Mouse (Mus musculus) spleen, postnatal 0 days (tissue): Measurements from ENCODE around the gene Bves. TPM values are rescaled to one million over a fixed set of nuclear protein-coding genes. Genes with fewer than 3 reads are reported as not detected.

ENCODE experiments used
- polyA plus RNA-seq: library from polyadenylated mRNA; unstranded; fragments of >200 nt; fragmentation: Nextera tagmentation; extraction: Ambion mirVana; gene quantifications from 2 replicates; pipeline ENCODE4 v1.2.1, GENCODE M21; 2015

The Bves gene
- 4.9 and 5.0 TPM in 2 replicates for polyA plus RNA-seq

GRCm38 (mm10) chr10:45335434-45336422, at the start of gene Bves:
Bves (plus strand) TSS chr10:45335772.

Other genes starting within 250 kb of the Bves start
- gene Popdc3, start 157.7 kb upstream of the Bves start, polyA plus RNA-seq: 5.3 and 6.0 TPM in 2 replicates
- gene Lin28b, start 150.6 kb downstream of the Bves start, polyA plus RNA-seq: 4.9 and 6.0 TPM in 2 replicates
- gene Hace1, start 242.1 kb downstream of the Bves start, polyA plus RNA-seq: 28.8 and 40.3 TPM in 2 replicates